Mouse (Mus musculus) gastrocnemius, postnatal 25 days (tissue): ENCODE measurements around the gene Nkd1. TPM values are rescaled to one million over a fixed set of nuclear protein-coding genes. Genes with fewer than 3 reads are reported as not detected.
A peak's percentile ranks its signal among the peaks of the same experiment; 100 is the strongest.

Experiments
- DNase-seq: peaks from one replicate; pipeline ENCODE4 v3.0.0; 2022
- total RNA-seq, 2 experiments: library from RNA; stranded (reverse); gene quantifications; 1 replicate in 1 of 2; 2 replicates in 1 of 2; pipeline ENCODE4 v1.2.3; 2021

Gene Nkd1
- total RNA-seq, 2 experiments from 2014 or later = 1.5 to 2.5 TPM

DNA sequence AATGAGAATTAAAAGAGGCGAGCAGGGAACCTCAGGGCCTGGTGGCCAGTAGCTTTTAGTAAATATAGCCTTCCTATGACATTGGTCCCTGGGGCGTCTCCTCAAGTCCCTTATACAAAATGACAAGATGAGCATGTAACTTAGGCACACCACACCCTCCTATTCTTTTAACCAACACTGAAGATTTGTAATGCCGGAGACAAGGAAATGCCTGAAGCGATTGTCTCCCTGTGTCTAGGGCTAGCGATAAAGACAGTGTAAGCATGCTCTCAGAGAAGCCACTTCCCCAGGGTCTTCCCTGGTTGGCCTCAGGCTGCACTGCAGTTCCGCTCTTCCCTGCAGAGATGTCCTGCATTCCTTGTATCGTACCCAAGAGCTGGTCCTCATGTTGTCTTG lies 17.8 kb downstream of the Nkd1 start:
- no peak for DNase-seq

DNA sequence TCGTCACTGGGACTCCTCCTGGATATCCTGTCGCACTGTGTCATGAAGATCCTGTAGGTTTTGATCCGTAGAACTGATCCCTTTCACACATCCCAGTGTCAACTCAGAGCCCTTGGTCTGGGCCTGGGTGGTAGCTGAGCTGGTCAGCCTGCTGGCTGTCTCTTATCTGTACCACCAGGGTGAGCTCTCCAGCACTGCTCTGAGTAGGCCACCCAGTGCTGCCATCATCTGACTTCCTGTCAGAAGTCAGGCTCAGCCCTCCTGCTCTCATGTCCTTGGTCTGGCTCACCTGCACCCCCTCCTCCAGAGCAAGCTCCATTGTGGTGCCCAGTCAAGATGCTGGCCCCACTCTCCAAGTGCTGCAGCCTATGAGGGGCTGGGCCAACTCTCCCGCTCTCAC lies 18.8 kb downstream of the Nkd1 start:
- no peak for DNase-seq

DNA sequence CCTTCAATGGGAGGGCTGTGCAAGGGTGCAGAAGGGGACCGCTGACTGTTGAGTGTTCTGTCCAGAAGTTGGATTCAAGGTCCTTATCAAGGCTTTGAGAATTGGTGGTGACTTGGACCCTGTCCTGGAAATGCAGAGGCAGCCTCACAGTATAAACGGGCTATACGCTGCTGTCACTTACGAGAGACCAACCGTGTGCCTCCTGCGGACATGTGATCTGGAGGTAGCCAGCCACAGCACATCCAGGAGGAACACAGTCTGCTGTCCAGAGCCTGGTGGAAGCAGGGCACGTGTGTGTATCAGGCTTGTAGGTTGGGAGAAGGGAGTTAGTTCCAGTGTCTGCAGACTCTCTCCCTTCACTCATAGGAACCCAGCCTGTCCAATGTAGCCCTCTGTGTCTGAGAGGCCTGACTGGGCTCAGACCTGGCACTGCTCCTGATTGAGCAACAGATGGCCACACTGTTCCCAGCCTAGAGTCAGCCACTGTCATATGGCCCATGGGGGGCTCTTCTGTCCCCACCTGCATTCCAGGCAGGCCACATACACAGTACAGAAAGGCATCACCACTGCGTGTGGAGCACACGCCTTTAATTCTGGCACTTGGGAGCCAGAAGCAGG lies 21.6 kb downstream of the Nkd1 start:
- no peak for DNase-seq

DNA sequence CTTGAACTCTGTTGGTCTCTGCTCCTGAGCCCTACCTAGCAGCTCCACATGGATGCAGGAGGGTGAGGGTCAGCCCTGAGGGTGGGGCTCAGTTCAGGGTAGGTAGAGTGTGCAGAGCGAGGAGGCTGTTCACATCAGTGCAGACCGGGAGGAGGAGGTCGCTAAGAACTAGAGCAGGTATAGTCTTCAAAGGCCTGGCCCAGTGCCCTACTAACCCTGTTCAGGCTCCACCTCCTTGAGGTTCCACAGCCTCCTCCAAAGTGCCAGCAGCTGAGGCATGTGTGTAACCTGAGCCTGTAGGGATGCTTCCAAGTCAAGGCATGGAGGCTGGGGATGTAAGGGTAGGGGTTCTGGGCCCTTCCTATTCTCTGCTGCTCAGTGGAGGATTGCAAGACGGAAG lies 23.5 kb downstream of the Nkd1 start:
- no peak for DNase-seq

DNA sequence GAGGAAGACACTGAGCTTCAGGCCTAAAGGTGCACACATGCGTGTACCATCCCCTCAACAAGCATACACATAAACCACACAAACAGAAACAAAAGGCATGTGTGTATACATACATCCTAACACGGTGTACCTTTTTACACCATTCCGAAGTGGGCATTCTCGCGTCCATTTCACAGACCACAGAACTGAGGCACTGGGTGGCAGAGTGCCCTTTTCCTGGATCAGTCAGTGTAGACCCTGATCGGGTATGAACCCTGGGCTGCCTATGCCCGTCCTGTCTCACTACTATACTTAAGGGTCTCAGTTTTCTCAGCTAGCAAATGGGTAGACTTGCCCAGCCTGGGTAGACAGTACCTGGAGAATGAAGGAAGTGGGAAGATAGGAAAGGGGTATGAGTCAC lies 24.3 kb downstream of the Nkd1 start:
- DNase-seq = no peak

DNA sequence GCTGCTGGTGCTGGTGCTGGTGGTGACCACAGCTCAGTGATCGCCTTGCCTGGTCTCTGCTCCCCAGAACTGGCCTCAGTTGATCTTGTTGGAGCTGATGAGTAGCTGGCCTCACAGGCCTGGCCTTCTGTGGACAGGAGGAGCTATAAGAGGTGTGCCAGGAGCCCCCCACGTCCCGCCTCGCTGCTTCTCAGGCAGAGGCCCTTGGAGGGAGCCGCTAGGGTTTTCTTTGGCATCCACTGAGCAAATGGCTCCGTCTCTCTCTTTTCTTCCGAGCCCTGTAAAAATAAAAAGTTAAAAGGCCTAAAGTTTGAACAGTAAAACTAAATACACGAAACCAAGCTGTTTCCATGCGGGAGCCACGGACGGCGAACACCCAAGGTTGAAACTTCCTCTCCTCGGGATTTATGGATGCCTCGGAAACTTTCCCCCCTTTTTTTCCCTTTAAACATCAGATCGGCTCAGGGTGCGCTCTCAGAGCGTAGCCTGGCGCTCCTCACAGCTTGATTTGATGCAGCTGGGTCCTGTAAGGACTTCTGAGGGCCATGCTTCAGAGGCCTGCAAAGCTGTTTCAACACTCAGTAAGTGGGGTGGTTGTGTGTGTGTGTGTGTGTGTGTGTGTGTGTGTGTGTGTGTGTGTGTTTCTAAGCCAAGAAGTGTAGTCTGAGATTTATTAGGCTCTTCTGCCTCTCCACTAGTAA lies 25.0 kb downstream of the Nkd1 start:
- DNase-seq = no peak

DNA sequence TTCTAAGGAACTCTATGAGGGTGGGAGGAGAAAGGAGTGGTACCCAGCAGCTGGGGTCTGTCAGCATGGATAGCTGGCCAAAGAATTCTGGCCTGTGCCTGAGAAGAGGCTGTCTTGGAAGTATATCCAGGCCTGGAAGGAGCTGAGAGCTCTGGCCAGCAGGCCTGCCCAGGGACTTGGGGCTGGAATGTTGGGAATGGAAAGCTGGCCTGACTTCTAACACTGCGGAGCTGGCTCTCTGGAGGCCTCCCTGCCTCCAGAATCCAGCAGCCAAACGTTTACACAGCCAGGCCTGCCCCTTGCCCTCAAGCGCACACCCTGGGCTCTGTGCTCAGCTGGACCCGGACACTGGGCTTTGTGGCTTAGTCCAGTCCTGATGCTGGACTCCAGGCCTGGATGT lies 34.5 kb downstream of the Nkd1 start:
- peak; percentile 83 for DNase-seq

DNA sequence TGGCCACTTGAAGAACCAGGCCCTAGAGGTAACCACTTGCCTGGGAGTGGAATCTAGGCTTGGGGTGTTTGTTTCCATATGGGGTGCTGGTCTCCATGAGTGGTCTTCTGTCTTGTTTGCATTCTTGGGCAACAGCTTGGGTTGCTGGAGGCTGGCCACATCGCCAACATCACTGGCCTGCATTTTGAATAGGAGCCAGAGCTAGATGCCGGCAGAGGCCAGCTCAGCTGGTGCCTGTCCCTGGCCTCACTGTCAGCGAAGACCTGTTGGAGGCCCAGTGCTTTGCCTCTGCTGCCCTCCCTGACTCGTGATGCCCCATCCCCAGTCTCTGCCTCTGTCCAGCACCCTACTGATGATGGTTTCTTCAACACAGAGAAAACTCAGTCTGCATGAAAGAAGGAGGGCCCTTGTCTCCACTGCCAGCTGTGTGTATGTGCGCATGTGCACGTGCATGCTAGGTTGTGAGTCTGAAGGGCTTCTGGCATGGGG lies 38.9 kb downstream of the Nkd1 start:
- DNase-seq = no peak

DNA sequence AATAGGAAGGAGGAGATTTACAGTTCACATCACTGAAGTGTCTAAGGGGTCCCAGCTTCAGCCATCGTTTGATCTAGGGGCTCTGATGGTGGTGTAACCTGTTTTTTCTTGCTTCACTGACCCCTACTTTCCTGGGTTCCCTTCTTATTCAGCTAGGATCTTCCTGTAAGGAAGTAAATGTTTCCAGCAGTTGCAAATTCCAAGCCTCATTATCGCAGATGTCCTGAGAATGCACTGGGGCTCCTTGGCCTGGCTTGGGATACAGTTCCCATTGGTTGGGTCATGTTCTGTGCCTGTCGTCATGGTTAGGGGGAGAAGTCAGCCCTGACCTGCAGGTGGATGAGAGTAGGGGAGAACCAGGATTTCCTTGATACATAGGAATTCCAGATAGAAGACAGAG lies 40.2 kb downstream of the Nkd1 start:
- DNase-seq = no peak

DNA sequence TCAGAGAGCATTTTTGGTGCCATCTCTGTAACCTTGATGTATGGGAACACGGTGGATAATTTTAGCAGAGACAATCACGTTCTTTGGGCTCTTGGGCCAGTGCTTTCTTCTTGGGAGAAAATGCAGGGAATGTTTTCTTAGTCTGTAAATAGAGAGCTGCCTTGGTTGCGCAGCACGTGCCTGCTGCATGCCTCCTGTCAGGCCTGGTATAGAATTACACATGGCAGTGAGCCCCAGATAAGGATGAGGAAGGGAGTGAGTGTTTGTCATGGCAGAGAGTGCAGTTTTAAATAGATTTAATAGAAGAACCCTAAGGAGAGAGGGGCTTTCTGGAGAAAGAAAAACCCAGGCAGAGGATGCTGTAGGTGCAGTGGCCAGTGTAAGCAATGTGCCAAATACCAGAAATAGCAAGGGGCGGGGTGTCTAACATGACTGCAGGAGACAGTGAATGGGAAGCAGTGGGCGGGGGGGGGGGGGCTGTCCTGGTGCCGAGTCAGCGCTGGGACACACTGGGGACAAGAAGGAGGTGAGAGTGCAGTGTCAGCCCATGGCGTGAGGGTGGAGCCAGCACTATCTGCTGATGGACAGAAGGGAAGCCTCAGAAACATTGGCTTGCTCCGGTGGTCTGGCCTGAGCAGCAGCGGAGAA lies 43.2 kb downstream of the Nkd1 start:
- DNase-seq = no peak

DNA sequence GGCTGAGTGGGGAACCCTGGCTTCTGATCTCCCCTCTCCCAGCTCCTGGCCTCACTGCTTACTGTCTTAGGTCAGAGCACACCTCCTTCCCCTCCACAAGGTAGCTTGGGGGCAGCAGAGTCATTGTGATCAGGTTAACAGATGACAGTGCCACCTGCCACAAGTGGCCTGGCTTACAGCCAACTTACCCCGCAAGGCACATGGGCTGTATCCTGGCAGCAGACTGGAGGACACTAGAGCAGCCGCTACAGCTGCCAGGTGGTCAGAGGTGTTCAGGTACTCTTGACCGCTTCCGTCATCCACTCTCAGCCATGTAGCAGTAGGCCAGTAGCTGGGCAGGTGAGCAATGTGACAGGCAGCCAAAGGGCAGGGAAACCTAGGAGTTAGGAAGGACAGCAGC lies 45.0 kb downstream of the Nkd1 start:
- DNase-seq = no peak

DNA sequence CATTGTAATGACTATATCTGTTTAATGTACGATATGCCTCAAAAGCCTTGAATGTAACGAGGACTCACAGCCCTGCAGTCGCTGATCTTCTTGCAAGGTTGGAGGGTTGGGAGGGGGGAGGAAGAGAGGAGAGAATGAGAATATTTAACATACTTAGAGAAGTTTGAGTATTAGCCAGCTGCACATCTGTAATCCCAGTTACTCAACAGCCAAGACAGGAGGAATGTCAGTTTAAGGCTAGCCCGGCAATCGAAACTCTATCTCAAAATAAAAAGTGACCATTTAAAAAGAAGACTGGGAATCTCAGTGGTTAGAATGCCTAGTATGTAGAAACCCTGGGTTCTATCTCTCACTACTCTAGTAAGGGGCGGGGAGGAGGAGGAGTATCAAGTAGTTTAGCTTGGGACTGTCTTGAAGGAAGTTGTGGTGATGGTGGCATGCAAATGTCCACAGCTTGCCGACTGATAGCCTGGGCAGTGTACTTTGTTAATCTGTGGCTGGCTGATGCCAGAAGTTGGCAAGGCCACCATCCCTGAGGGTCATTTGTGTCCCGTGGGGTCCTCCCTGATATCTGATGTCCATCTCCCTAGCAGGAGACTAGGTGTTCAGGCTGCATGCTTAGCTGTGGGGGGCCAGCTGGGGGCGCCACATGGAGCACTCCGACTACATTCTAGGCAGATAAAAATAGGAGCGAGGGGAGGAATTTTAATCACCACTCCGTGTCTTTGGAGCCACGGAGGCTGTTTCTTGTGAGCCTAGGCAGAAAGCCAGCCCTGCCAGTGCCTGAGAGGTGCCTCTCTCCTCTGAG lies 46.4 kb downstream of the Nkd1 start:
- no peak for DNase-seq

DNA sequence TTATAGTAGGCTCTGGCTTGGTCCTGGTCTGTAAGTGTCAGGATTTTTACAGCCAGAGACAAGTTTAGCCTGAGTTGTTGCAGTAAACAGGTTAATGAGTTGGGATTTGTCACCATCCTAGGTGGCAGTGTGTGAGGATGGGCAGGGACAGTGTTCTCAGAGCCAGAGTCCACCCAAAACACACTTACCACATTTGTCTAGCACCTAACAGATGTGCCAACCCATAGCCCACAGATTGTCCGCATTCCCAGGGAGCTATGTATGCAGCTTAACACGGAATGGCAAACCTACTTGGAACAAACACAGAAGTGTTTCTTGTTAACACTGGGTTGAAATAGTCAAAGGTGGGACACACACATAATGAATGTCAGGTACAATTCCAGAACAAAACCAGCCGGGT lies 47.1 kb downstream of the Nkd1 start:
- DNase-seq = no peak

DNA sequence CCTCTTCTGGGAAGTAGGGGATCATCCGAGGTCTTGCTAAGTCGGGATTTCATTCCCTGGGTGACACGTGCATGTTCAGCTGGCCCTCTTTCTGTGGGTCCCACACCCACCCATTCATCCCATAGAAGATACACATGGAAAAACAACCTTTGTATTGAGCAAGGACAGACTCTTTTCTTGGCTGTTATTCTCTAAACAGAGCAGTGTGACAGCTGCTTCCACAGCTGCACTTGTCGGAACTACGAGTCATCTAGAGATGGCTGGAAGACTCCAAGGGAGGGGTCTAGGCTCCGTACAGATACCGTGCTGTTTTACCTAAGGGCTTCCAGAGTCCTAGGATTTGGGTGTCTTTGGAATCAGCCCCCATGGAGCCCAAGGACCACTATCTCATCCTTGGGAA lies 48.2 kb downstream of the Nkd1 start:
- DNase-seq = no peak

DNA sequence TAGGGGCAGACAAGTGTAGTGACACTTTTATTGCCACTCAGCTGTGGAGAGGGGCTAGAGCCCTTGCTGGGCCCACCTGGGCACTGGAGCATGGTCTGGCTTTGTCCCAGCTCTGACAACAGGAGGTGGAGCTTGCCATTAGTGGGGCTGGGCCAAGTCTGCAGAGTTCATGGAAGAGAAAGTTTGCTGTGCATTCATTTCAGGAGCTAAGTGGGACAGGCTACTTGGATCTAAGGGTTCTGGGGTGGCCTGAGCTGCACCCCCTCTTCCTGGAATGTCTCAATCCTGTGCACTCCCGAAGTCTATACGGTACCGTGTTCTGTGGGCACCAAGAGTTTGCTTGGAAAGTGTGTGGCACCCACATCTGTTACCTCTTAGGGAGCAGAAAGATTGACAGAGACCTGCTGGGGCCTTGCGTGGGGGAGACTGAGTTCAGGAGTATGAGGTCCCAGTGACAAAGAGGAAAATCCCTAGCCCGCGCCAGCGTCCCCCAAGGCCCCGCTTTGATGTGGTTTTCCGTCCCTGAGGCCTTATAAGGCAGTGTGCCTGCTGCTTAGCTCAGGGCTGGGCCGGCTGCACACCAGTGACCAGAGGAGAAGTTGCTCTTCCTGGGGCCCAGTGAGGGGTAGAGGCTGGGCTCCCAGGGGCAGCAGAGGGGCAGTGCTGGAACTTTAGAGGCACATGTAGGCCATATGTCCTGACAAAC lies 49.3 kb downstream of the Nkd1 start:
- no peak for DNase-seq

DNA sequence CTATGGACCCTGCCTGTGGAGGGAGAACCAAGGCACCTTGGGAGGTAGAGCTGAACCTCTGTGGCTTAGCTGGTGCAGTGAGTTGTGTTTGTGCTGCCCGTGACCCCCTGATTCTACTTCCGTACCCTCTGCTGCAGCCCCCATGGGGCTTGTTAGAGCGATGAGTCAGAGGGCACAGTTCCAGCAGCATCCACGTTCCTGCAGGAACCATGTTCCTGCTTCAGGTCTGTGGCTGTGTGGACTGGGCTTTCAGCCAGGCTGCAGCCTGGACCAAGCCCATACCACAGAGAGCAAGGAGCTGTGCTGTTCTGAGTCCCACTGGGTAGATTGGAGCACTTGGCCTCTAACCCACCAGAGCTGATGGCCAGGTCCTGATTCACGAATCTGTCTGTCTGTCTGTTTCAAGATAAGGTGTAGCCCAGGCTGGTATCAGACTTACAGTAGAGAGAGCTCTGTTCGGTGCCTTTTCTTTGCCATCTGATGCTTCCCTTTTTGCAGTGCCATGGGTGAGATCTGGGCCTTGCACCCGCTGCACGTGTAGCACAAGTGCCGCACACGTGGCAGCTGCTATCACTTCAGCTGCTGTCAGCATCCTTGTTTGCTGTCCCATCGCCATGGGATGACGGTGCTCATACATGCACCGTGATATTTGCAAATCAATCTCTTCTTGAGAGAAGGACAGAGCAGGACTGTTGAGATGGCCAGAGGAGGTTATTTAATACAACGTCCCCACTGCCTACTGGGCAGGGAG lies 50.5 kb downstream of the Nkd1 start:
- no peak for DNase-seq

DNA sequence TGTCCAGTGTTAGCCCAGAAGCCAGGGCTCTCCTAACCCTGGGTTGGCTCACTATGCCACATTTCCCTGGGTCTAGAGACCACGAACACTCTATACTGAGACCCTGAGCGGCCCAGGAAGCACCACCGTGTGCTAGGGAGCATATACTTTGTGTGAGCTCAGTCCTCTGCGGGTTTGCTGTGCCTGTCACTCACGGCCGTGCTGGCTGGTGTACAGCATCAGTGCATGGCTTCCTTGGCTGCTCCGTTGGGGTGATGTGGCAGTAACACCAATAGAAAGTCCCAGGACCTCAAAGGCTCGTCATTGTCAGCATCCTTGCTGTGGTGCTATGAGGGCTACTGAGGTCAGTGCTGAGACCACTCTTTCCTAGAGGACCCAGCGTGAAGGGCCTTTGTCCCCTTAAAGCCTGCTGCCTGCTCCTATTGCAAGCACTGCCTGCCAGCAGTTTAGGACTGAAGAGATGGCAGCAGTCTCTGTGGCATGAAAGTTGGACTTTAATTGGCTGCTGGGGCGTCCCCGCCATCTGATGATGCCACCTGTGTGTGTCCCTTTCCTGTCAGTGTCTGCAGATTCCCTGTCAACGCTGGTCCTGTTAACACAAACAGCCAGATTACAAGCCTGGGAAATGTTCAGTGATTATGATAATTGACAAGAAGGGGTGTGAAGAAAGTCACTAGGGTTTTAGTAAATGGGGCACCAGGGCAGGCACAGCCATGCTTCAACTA lies 51.2 kb downstream of the Nkd1 start:
- DNase-seq = no peak

DNA sequence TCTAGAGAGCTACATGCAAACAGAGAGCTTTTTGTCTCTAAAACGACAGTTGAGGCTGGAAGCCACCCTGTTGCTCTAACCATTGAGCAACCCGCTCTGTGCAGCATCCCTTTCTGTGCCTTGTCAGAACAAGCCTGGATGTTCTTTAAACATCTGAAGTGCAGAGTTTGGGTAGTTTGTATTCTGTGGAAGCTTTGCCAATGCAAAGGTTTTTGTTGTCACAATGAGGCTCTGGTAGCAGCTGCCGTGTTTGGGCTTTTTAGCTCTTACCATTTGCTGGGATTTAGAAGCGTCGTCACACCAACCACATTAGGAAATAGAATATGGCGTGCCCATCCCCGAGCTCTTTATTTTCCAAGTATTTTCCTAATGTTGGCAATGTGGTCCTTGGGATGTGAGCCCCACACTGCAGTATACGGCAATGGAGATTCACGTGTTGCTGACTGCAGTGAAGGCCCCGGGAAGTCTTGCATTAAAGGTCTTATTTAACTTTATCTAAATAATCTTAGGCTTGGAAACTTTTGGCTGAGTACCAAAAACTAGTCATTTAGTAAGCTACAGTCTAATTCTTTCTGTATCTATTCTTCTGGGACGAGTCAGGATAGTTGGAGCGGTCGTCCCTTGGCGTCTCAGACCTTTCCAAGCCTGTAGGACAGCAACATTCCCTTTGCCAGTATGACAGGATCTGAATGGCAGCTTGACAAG lies 51.9 kb downstream of the Nkd1 start:
- DNase-seq = no peak

DNA sequence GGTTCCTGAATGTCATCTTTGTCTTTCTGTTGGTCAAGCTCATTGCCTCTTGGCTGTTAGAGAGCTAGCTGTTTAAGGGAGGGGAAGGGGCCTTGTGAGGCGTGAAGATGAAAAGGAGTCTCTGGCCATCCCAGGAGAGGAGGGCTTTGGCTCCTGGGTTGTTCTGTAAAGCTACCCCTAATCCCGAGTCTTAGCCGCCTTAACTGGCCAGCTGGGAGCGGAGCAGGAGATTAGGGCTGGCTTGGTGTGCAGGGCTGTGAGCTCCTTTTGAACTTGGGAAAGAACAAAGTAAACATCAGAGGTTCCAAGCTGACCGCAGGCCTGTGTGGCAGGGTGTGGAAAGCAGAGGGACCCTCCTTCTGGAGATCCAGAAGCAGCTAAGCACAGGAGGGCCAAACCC lies 53.8 kb downstream of the Nkd1 start:
- DNase-seq = no peak
